8 mouse cellular contexts compared by ENCODE assay signal in genomic region chr4:133337833-133338520, GRCm38 (mm10). TPM values are rescaled to one million over a fixed set of nuclear protein-coding genes. Genes with fewer than 3 reads are reported as not detected.
DNase-seq lines count a peak whose midpoint lies in the region; ATAC-seq and TF ChIP-seq lines count a peak whose summit lies in the region.

No protein-coding gene starts in this region.

- no peaks in the 10 kb centered on the region for H3K36me3 ChIP-seq in lung, postnatal 0 days (ENCODE audit: insufficient read depth, low read length)
- peaks cover 5% of the 10 kb centered on the region; the same call in 1 of the 2 replicates for H3K36me3 ChIP-seq in embryonic facial prominence, embryonic 10.5 days (replicated peaks)
- H3K36me3 ChIP-seq in intestine, embryonic 14.5 days (ENCODE audit: control insufficient read depth, insufficient read depth, low read length) = 0 out of 2 replicates have a peak, but pooled peaks cover 3% of the 10 kb centered on the region
- H3K36me3 ChIP-seq in neural tube, embryonic 12.5 days = no peaks in the 10 kb centered on the region

- no peaks in the 10 kb centered on the region for H3K27me3 ChIP-seq in lung, postnatal 0 days (replicated peaks; ENCODE audit: insufficient read depth, low read length)
- H3K27me3 ChIP-seq in embryonic facial prominence, embryonic 10.5 days (replicated peaks; ENCODE audit: low read depth, poor library complexity, severe bottlenecking) = no peaks in the 10 kb centered on the region
- no peaks in the 10 kb centered on the region for H3K27me3 ChIP-seq in intestine, embryonic 14.5 days (replicated peaks; ENCODE audit: control insufficient read depth, insufficient read depth, low read length)
- no peaks in the 10 kb centered on the region for H3K27me3 ChIP-seq in neural tube, embryonic 12.5 days (replicated peaks)

- intact Hi-C loops in gastrocnemius, postnatal 14 days (cut with DNase I; ENCODE audit: low total_unique reads) = no loop called here

- 6% methylated on average over 14 of the region's 14 CpGs for WGBS in lung, postnatal 0 days
- 16% methylated on average over 14 of the region's 14 CpGs for whole genome bisulfite sequencing in embryonic facial prominence, embryonic 10.5 days
- WGBS in intestine, embryonic 14.5 days = 12% methylated on average over 14 of the region's 14 CpGs
- 14% methylated on average over 14 of the region's 14 CpGs for WGBS in neural tube, embryonic 12.5 days

- DNase-seq in lung, postnatal 0 days (ENCODE audit: low spot score) = peak; percentile 17
- no peak for DNase-seq in lung, postnatal 25 days (ENCODE audit: low spot score)
- DNase-seq in embryonic facial prominence, embryonic 10.5 days (ENCODE audit: low spot score) = no peak
- DNase-seq in intestine, embryonic 14.5 days (ENCODE audit: low spot score) = peak; percentile 51
- no peak for DNase-seq in gastrocnemius, postnatal 14 days
- DNase-seq in layer of hippocampus, adult 18-20 months (ENCODE audit: low spot score in 2 of 2) = no peak
- no peak for DNase-seq in frontal cortex, adult 2 months (ENCODE audit: extremely low spot score in 1 of 2, low spot score in 1 of 2)

- peak overlapping the region; percentile 89 for H3K4me2 ChIP-seq in lung, postnatal 0 days (replicated peaks; ENCODE audit: low read depth, low read length)
- H3K4me2 ChIP-seq in intestine, embryonic 14.5 days (ENCODE audit: low read length) = peak overlapping the region; percentile 56
- H3K4me2 ChIP-seq in neural tube, embryonic 12.5 days (replicated peaks) = peak overlapping the region; percentile 82

- TF ChIP-seq EP300 in lung, postnatal 0 days (IDR thresholded peaks at IDR 0.05) = no peak

- no peak for TF ChIP-seq CTCF in lung, postnatal 0 days (IDR thresholded peaks at IDR 0.05)

- H3K9ac ChIP-seq in lung, postnatal 0 days (replicated peaks; ENCODE audit: low read depth) = peak overlapping the region; percentile 58
- H3K9ac ChIP-seq in intestine, embryonic 14.5 days (ENCODE audit: low read length) = peak overlapping the region; percentile 72
- H3K9ac ChIP-seq in neural tube, embryonic 12.5 days = peak overlapping the region; percentile 92

- ATAC-seq in lung, postnatal 0 days = no peak
- ATAC-seq in intestine, embryonic 14.5 days (replicated peaks; ENCODE audit: low FRiP score, low TSS enrichment, low read depth) = no peak
- no peak for ATAC-seq in neural tube, embryonic 12.5 days (ENCODE audit: low FRiP score, low read depth)

- H3K4me1 ChIP-seq in lung, postnatal 0 days (ENCODE audit: insufficient read depth, low read depth, low read length) = no peaks in the 10 kb centered on the region; the same call in 1 of the 2 replicates
- H3K4me1 ChIP-seq in embryonic facial prominence, embryonic 10.5 days = peaks cover 31% of the 10 kb centered on the region
- H3K4me1 ChIP-seq in intestine, embryonic 14.5 days (replicated peaks; ENCODE audit: control insufficient read depth, insufficient read depth, low read length) = no peaks in the 10 kb centered on the region
- H3K4me1 ChIP-seq in neural tube, embryonic 12.5 days = peaks cover 13% of the 10 kb centered on the region

- no peaks in the 10 kb centered on the region for H3K9me3 ChIP-seq in lung, postnatal 0 days (ENCODE audit: low read length)
- H3K9me3 ChIP-seq in embryonic facial prominence, embryonic 10.5 days = no peaks in the 10 kb centered on the region
- H3K9me3 ChIP-seq in intestine, embryonic 14.5 days (ENCODE audit: control insufficient read depth, low read length) = no peaks in the 10 kb centered on the region
- no peaks in the 10 kb centered on the region for H3K9me3 ChIP-seq in neural tube, embryonic 12.5 days

- H3K27ac ChIP-seq in lung, postnatal 0 days (ENCODE audit: low read length) = 0 out of 2 replicates have a peak overlapping the region, but pooled peaks have one; percentile 84
- no peak overlapping the region for H3K27ac ChIP-seq in embryonic facial prominence, embryonic 10.5 days (replicated peaks)
- no peak overlapping the region for H3K27ac ChIP-seq in intestine, embryonic 14.5 days (ENCODE audit: low read depth)
- no peak overlapping the region for H3K27ac ChIP-seq in neural tube, embryonic 12.5 days

- peak overlapping the region; percentile 89 for H3K4me3 ChIP-seq in lung, postnatal 0 days (ENCODE audit: low read depth, low read length)
- H3K4me3 ChIP-seq in embryonic facial prominence, embryonic 10.5 days = peak overlapping the region; percentile 95
- H3K4me3 ChIP-seq in intestine, embryonic 14.5 days (ENCODE audit: low read depth, low read length) = peak overlapping the region; percentile 88
- H3K4me3 ChIP-seq in neural tube, embryonic 12.5 days = peak overlapping the region; percentile 95

RNA-seq across cellular contexts. Expression of gene Wdtc1, which starts 15.3 kb away (rescaled TPM):
- polyA plus RNA-seq in lung, postnatal 0 days (2015; fragmentation: Nextera tagmentation; extraction: Ambion mirVana) = 9.2 and 9.9 TPM in 2 replicates
- 17.2 and 17.7 TPM in 2 replicates for polyA plus RNA-seq in embryonic facial prominence, embryonic 10.5 days (2016; fragmentation: Nextera tagmentation; extraction: Ambion mirVana)
- polyA plus RNA-seq in intestine, embryonic 14.5 days (2014; fragmentation: Nextera tagmentation; extraction: Ambion mirVana) = 16.7 and 18.2 TPM in 2 replicates
- polyA plus RNA-seq in neural tube, embryonic 12.5 days (2016; fragmentation: Nextera tagmentation; extraction: Ambion mirVana) = 22.3 and 28.3 TPM in 2 replicates
- 10 to 100 TPM; 49.4 to 54.9 TPM for total RNA-seq in gastrocnemius, postnatal 14 days (2021)
- 10 to 100 TPM; 79.6 to 83.1 TPM for total RNA-seq in layer of hippocampus, adult 18-20 months (2021)
- 43.0 and 46.2 TPM in 2 replicates for polyA plus RNA-seq in frontal cortex, adult 2 months (2012; rRNA removed)

RNA-seq across cellular contexts. Expression of gene Slc9a1, which starts 31.5 kb away (rescaled TPM):
- polyA plus RNA-seq in lung, postnatal 0 days (2015; fragmentation: Nextera tagmentation; extraction: Ambion mirVana) = 5.4 and 6.0 TPM in 2 replicates
- 8.6 and 9.0 TPM in 2 replicates for polyA plus RNA-seq in embryonic facial prominence, embryonic 10.5 days (2016; fragmentation: Nextera tagmentation; extraction: Ambion mirVana)
- 11.0 and 11.6 TPM in 2 replicates for polyA plus RNA-seq in intestine, embryonic 14.5 days (2014; fragmentation: Nextera tagmentation; extraction: Ambion mirVana)
- 7.1 and 9.0 TPM in 2 replicates for polyA plus RNA-seq in neural tube, embryonic 12.5 days (2016; fragmentation: Nextera tagmentation; extraction: Ambion mirVana)
- total RNA-seq in gastrocnemius, postnatal 14 days (2021) = 10 to 100 TPM in 1 of 2 experiments, 1 to 10 TPM in 1; 10.0 to 12.8 TPM
- 10 to 100 TPM; 62.2 to 62.9 TPM for total RNA-seq in layer of hippocampus, adult 18-20 months (2021)
- polyA plus RNA-seq in frontal cortex, adult 2 months (2012; rRNA removed) = 43.5 and 43.9 TPM in 2 replicates

Comparison
In these comparisons a context has a peak if more than half of its experiments do, and no peak if none do; other contexts are left out.
1. DNase-seq: peak in lung, postnatal 0 days (single experiment) and intestine, embryonic 14.5 days (single experiment); none in lung, postnatal 25 days (single experiment), embryonic facial prominence, embryonic 10.5 days (single experiment), gastrocnemius, postnatal 14 days (single experiment), layer of hippocampus, adult 18-20 months (0 of 2) and frontal cortex, adult 2 months (0 of 2).
2. Peak in every context shown above with its lines, with median percentiles within 50 percentile points of each other: H3K4me2 ChIP-seq, H3K4me3 ChIP-seq and H3K9ac ChIP-seq.